Mouse (Mus musculus) lung, adult 2 months (tissue): ENCODE measurements at regions not wholly inside any gene's neighbourhood (a gene's known extent, or its start where the extent isn't known, plus 50 kb on each side); places are given as distances from the start of the nearest gene placed in this dataset.

Source experiments
- CTCF ChIP-seq: fragments of 200-500 bp; IDR thresholded peaks from 2 replicates; pipeline ENCODE4 v1.5.1; 2011; ENCODE audit warnings: mild to moderate bottlenecking, low read length, control low read depth; ENCODE audit not compliant: insufficient read depth
- POLR2A ChIP-seq: fragments of 200-500 bp; IDR thresholded peaks from 2 replicates; pipeline ENCODE4 v1.6.1; 2011; ENCODE audit warnings: low read depth, mild to moderate bottlenecking, control low read depth, low read length, borderline replicate concordance; ENCODE audit errors: extremely low read depth

GRCm38 (mm10) chr1:169024531-169024930 lies 506.7 kb downstream of the Nuf2 start:
- TF ChIP-seq CTCF (no peak), POLR2A (no peak)
